ENCODE assay signal across 10 mouse cellular contexts in genomic region chr3:100535298-100535697, GRCm38 (mm10).
"Had no signal": no experiment of that assay in that cellular context is flagged by ENCODE, and none has a peak within 500 bp of the region (broad histone marks: within the 10 kb centered on the region; RNA-seq: fewer than 3 reads in every experiment).

No protein-coding gene starts in this region.

- H3K4me3 ChIP-seq: layer of hippocampus, adult 2 months; liver, embryonic 13.5 days; midbrain, embryonic 13.5 days had no signal

- H3K9ac ChIP-seq: liver, embryonic 13.5 days; midbrain, embryonic 13.5 days had no signal

- H3K9me3 ChIP-seq: liver, embryonic 13.5 days; midbrain, embryonic 13.5 days had no signal

- H3K4me1 ChIP-seq: midbrain, embryonic 13.5 days had no signal

- ATAC-seq: intestine, postnatal 0 days; midbrain, embryonic 13.5 days had no signal

- DNase-seq: kidney, adult 2 months; kidney, postnatal 25 days; layer of hippocampus, adult 9-11 months; liver, embryonic 13.5 days; thymus, postnatal 25 days had no signal

- H3K27me3 ChIP-seq: liver, embryonic 13.5 days; midbrain, embryonic 13.5 days had no signal

- H3K36me3 ChIP-seq: liver, embryonic 13.5 days; midbrain, embryonic 13.5 days had no signal

- H3K4me2 ChIP-seq: liver, embryonic 13.5 days; midbrain, embryonic 13.5 days had no signal

- H3K27ac ChIP-seq: kidney, postnatal 0 days; layer of hippocampus, adult 2 months; liver, embryonic 13.5 days; macrophage; midbrain, embryonic 13.5 days had no signal
